Mouse (Mus musculus): ENCODE results near the gene Psrc1. TPM values are rescaled to one million over a fixed set of nuclear protein-coding genes. Genes with fewer than 3 reads are reported as not detected.

The Psrc1 gene
- polyA plus RNA-seq, 1 experiment from 2014 or later, result 81.5 TPM

GRCm38 (mm10) chr3:108433188-108433880 is 49.7 kb downstream of the Psrc1 start:
- Histone ChIP-seq H3K9ac (no peak overlapping the region), H3K27me3 (no peaks in the 10 kb centered on the region), H3K9me3 (no peaks in the 10 kb centered on the region), H3K4me3 (no peak overlapping the region), H3K27ac (no peak overlapping the region), H3K4me1 (no peaks in the 10 kb centered on the region), H3K4me2 (no peak overlapping the region), H3K36me3 (peaks cover 70% of the 10 kb centered on the region)
- WGBS, result 63% methylated on average over 18 of the region's 18 CpGs
- no peak for ATAC-seq (ENCODE audit: borderline replicate concordance, extremely low read depth, low FRiP score, low TSS enrichment)

- no peak overlapping the region for H3K27ac ChIP-seq
These were observed 50.3 kb downstream of the Psrc1 start for GRCm38 (mm10) chr3:108433881-108434495.

GRCm38 (mm10) chr3:108435701-108436379 is 52.2 kb downstream of the Psrc1 start:
- Histone ChIP-seq H3K27me3 (no peaks in the 10 kb centered on the region), H3K36me3 (peaks cover 48% of the 10 kb centered on the region), H3K9me3 (no peaks in the 10 kb centered on the region), H3K4me1 (no peaks in the 10 kb centered on the region), H3K4me2 (no peak overlapping the region), H3K9ac (no peak overlapping the region), H3K27ac (no peak overlapping the region), H3K4me3 (no peak overlapping the region)
- 79% methylated on average over 17 of the region's 17 CpGs for WGBS
- ATAC-seq (ENCODE audit: borderline replicate concordance, extremely low read depth, low FRiP score, low TSS enrichment), result peak; percentile 59; the same call in 1 of the 2 replicates

More at GRCm38 (mm10) chr3:108433881-108434495, 50.3 kb downstream of the Psrc1 start:
- WGBS, result 65% methylated on average over 19 of the region's 19 CpGs
- peaks cover 63% of the 10 kb centered on the region for H3K36me3 ChIP-seq
- no peak overlapping the region for H3K4me3 ChIP-seq
- H3K9ac ChIP-seq, result no peak overlapping the region
- no peak for ATAC-seq (ENCODE audit: borderline replicate concordance, extremely low read depth, low FRiP score, low TSS enrichment)
- H3K4me1 ChIP-seq, result no peaks in the 10 kb centered on the region
- H3K4me2 ChIP-seq, result no peak overlapping the region
- no peaks in the 10 kb centered on the region for H3K9me3 ChIP-seq
- no peaks in the 10 kb centered on the region for H3K27me3 ChIP-seq

DNA sequence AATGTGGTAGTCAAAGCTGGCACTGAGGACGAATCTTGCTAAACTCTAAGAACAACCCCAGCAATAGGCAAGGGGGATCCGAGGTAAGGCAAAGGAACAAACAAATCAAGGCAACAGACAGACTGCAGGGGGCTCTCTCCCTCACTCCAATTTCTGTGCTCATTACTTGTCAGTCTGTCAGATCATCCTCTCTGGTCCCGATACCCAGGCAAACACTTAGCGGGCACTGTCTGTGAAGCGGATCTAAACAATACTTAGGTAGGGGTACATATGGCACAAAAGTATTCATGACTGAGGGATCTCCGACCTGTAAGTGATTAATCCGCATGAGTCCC is 52.7 kb downstream of the Psrc1 start:
- Histone ChIP-seq H3K9ac (no peak overlapping the region), H3K27me3 (no peaks in the 10 kb centered on the region), H3K36me3 (peaks cover 43% of the 10 kb centered on the region), H3K9me3 (no peaks in the 10 kb centered on the region), H3K27ac (no peak overlapping the region), H3K4me1 (no peaks in the 10 kb centered on the region), H3K4me3 (no peak overlapping the region), H3K4me2 (no peak overlapping the region)
- no peak for ATAC-seq (ENCODE audit: borderline replicate concordance, extremely low read depth, low FRiP score, low TSS enrichment)
- 82% methylated on average over 7 of the region's 7 CpGs for WGBS

Other genes starting within 250 kb of the Psrc1 start
- 162 and 165 TPM in 2 replicates for gene Gnai3, start 237.7 kb upstream of the Psrc1 start, polyA plus RNA-seq (2015; fragmentation: Nextera tagmentation; extraction: Ambion mirVana)
- gene Gpr61, start 229.0 kb upstream of the Psrc1 start, polyA plus RNA-seq (2015; fragmentation: Nextera tagmentation; extraction: Ambion mirVana), result 0.07 TPM in 1 of 2 replicates, not detected in the other
- 2.0 and 3.0 TPM in 2 replicates for gene Amigo1, start 197.5 kb upstream of the Psrc1 start, polyA plus RNA-seq (2015; fragmentation: Nextera tagmentation; extraction: Ambion mirVana)
- 2.6 and 3.4 TPM in 2 replicates for gene Cyb561d1, start 182.6 kb upstream of the Psrc1 start, polyA plus RNA-seq (2015; fragmentation: Nextera tagmentation; extraction: Ambion mirVana)
- gene Atxn7l2, start 172.9 kb upstream of the Psrc1 start, polyA plus RNA-seq (2015; fragmentation: Nextera tagmentation; extraction: Ambion mirVana), result 14.5 TPM in 2 replicates
- gene Sypl2, start 157.2 kb upstream of the Psrc1 start, polyA plus RNA-seq (2015; fragmentation: Nextera tagmentation; extraction: Ambion mirVana), result 0.42 and 0.54 TPM in 2 replicates
- 289 and 312 TPM in 2 replicates for gene Psma5, start 126.9 kb upstream of the Psrc1 start, polyA plus RNA-seq (2015; fragmentation: Nextera tagmentation; extraction: Ambion mirVana)
- 24.8 and 28.0 TPM in 2 replicates for gene Sort1, start 99.8 kb upstream of the Psrc1 start, polyA plus RNA-seq (2015; fragmentation: Nextera tagmentation; extraction: Ambion mirVana)
- gene Mybphl, start 18.9 kb upstream of the Psrc1 start, polyA plus RNA-seq (2015; fragmentation: Nextera tagmentation; extraction: Ambion mirVana), result 2.8 and 9.3 TPM in 2 replicates
- gene Celsr2, start 31.7 kb downstream of the Psrc1 start, polyA plus RNA-seq (2015; fragmentation: Nextera tagmentation; extraction: Ambion mirVana), result 7.5 and 8.5 TPM in 2 replicates
- 115 and 116 TPM in 2 replicates for gene Sars, start 61.4 kb downstream of the Psrc1 start, polyA plus RNA-seq (2015; fragmentation: Nextera tagmentation; extraction: Ambion mirVana)
- 0.99 and 1.1 TPM in 2 replicates for gene 1700013F07Rik, start 150.3 kb downstream of the Psrc1 start, polyA plus RNA-seq (2015; fragmentation: Nextera tagmentation; extraction: Ambion mirVana)
- 16.4 and 16.6 TPM in 2 replicates for gene 5330417C22Rik, start 152.7 kb downstream of the Psrc1 start, polyA plus RNA-seq (2015; fragmentation: Nextera tagmentation; extraction: Ambion mirVana)
- gene Tmem167b, start 178.6 kb downstream of the Psrc1 start, polyA plus RNA-seq (2015; fragmentation: Nextera tagmentation; extraction: Ambion mirVana), result 43.1 and 43.3 TPM in 2 replicates
- 40.3 and 44.6 TPM in 2 replicates for gene Taf13, start 187.9 kb downstream of the Psrc1 start, polyA plus RNA-seq (2015; fragmentation: Nextera tagmentation; extraction: Ambion mirVana)
- 10.4 and 10.8 TPM in 2 replicates for gene Wdr47, start 207.4 kb downstream of the Psrc1 start, polyA plus RNA-seq (2015; fragmentation: Nextera tagmentation; extraction: Ambion mirVana)